Mouse (Mus musculus) left cerebral cortex, adult 8-10 months (tissue): ENCODE measurements at regions not wholly inside any gene's neighbourhood (a gene's known extent, or its start where the extent isn't known, plus 50 kb on each side); places are given as distances from the start of the nearest gene placed in this dataset.
A peak's percentile ranks its signal among the peaks of the same experiment; 100 is the strongest.

Source experiments
- DNase-seq, 2 experiments: peaks; one replicate each; pipeline ENCODE4 v3.0.0; 2022; ENCODE audit warnings: low spot score in 2 of 2

GRCm38 (mm10) chr16:87225595-87225994 is 128.4 kb upstream of the N6amt1 start:
- no peak for DNase-seq

GRCm38 (mm10) chr16:87225085-87225484 is 128.9 kb upstream of the N6amt1 start:
- DNase-seq: no peak

- no peak for DNase-seq
These were observed 130.0 kb upstream of the N6amt1 start for GRCm38 (mm10) chr16:87224024-87224423.

GRCm38 (mm10) chr16:87220611-87221010 is 133.4 kb upstream of the N6amt1 start:
- DNase-seq: no peak

DNA sequence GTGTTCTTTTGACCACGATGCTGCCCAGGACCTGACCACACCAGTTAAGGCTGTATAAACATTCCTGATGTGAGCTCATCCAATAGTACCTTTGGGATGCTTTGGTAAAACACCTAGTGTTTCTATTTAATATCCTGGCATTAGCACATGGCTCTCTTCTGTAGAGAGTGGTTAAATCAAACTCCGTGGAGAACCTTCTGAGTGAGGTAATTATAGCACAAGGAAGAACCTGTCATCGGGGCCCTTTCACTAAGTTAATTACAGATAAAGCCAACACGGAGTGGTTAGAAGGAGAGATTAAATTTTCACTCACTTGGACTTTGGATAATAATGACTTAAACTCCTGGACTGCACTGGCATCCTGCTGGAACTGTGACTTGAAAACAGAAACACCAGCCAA is 133.8 kb upstream of the N6amt1 start:
- DNase-seq: no peak

DNA sequence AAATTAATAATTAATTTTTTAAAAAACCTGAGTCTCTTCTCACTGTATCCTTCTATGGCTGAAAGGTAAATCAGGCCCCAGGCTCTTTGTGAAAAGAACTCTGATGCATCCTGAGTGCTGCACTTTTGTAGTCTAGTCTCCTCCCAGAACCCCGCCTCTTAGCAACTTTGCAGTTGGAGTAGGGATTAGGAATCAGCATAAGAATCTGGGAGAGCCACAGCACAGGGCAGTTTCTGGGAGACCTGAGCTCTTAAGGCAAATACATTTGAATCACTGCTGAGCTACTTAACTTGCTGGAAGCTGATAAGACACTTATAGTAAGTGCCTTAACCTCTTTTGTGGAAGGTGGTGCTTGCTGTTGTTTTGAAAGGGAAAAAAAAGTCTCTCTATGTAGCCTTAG is 146.1 kb upstream of the N6amt1 start:
- no peak for DNase-seq

- DNase-seq: no peak
These were observed 163.5 kb upstream of the N6amt1 start for GRCm38 (mm10) chr16:87190471-87190870.

- no peak for DNase-seq
These were observed 165.2 kb upstream of the N6amt1 start for GRCm38 (mm10) chr16:87188737-87189136.

DNA sequence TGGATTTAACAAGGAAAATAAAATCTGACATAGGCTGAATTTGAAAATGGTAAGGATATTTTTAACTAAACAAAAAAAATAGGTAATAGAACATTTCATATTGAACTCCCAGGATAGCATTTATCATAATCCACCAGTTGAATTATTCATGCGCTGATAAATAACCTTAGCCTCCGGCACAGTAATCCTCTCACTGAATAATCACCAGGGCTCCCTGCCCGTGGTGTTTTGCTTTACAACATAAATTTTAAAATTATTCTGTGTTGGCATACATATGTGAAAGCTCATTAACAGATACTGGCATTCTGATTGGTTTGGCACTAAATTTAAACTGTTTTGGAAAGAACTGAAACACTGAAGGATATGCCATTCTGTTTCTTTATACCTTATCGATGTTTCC is 181.6 kb upstream of the N6amt1 start:
- DNase-seq: no peak

DNA sequence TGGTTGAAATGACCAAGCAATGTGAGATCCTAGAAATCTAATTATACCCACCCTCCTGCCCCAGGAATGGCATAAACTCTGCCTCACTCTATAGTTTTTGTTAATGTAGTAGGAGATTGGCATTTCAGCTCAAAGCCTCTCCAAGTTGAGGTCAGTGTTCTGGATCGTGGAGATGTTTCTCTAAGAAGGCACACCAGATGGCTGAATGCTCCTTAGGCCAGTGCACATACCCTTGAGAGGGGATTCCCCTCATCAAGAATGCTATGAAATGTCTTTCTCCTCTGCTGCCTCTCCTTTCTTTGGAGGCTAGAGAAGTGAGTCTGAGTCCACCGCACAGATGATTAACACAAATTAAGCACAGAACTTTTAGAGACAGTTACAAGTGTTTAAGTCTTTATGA is 214.7 kb upstream of the N6amt1 start:
- no peak for DNase-seq

DNA sequence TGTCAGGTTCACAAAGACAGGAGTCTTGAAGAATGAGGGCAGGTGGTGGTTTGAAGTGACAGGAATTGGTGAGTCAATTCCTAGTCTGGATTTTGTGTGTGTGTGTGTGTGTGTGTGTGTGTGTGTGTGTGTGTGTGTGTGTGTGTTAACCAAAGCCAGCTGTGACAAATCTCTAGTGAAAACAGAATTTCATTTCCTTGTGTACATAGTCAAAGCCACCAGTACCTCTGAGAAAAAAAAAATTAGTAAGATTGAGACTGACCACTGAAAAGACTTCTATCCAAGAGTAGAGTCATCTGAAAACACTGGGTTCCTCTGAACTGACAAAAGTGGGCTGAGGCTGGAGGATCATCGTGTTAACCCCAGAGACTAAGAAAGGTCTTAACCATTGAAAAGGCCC is 217.5 kb upstream of the N6amt1 start:
- no peak for DNase-seq

DNA sequence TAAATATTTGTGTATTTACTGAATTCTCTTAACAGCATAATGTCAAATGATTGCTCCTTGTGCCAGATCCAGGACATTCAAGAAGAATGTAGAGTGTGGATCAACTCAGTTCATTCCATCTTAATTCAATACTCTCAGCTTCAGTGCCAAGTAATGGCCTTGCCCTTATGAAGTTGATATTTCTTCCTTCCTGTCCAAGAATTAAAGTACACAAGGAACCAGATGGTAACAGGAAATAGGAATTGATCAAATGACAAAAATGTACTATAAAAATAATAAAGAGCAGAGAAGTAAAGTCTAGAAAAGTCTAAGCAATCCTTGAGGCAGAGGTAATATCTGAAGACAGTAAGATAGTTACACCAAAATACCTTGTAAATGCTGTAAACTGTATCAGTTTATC is 219.5 kb upstream of the N6amt1 start:
- DNase-seq: no peak

- no peak for DNase-seq
These were observed 220.1 kb upstream of the N6amt1 start for GRCm38 (mm10) chr16:87133874-87134273.

DNA sequence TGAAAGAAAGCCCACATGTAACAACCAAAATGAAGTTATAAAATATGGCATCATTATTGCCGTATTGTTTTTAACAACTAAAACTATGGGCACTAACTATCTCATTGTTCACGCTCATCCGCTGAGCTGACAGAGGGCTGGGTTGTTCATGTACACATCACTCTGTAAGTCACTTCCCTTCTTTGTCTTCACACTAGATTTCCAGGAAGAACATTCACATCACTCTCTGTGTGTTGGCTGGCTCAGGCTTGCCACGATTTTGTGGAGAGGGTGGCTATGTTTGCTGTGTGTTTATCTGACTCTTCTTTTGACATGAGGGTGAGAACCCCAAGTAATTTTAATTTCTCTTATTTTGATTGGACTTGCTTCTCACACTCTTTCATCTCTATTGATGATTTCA is 221.9 kb upstream of the N6amt1 start:
- DNase-seq: no peak

GRCm38 (mm10) chr16:87130733-87131640 is 223.0 kb upstream of the N6amt1 start:
- DNase-seq: no peak

DNA sequence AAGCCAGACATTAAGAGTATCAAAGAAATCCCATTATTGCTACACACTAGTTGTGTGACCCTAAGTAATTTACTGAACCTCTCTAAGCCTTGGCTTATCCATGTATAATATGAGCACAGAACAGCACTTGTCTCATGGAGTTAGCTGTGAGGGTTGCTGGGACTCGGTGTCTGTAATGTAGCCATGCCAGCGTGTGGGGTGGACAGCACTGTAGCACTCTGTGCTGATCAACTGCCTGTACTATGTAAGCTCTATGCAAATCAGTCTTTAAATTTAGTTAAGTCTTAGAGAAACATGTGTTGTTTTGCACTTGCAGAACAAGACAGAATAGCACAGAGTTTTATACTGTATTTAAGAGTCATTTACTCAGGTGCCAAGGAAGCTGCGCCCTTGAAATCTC is 225.0 kb upstream of the N6amt1 start:
- DNase-seq: no peak

- peak; percentile 13 to 16 for DNase-seq
These were observed 225.8 kb upstream of the N6amt1 start for GRCm38 (mm10) chr16:87128230-87128629.

DNA sequence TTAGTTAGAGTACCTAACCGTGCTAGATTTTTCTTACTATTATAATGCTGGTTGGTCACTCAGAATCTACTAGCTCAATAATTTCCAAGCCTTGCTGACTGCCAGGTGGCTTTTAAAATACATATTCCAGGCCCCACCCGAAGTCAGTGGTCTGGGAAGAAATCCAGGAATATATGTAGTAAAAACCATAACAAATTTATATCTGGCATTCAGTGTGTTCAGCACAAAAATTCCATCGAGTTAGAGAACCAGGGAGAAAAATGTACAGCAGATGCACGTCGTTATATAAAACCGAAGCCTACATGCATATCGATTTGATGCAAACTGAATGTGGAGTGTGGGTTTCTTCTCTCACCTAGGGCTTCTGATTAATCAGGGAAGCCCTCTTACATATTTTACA is 229.5 kb upstream of the N6amt1 start:
- no peak for DNase-seq

DNA sequence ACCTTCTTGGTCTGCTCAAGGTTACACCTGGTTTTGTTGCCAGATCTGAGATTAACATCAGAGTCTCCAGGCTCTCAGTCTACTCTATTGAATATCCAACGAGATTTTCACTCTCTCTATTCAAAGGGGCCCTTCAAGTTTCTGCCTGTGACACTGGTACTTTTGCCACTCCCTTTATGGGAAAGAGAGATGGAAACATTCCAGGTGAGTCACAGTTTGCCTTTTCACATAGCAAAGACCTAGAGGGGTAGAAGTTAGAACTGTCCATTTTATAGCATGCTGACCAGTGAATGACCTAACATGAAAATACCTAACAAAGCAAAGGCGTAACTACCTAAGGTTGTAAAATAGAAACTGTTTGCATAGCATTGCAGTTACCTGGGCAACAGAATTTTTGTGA is 250.4 kb upstream of the N6amt1 start:
- no peak for DNase-seq

GRCm38 (mm10) chr16:87102057-87102456 is 251.9 kb upstream of the N6amt1 start:
- no peak for DNase-seq

- no peak for DNase-seq
These were observed 262.0 kb upstream of the N6amt1 start for GRCm38 (mm10) chr16:87092011-87092410.

DNA sequence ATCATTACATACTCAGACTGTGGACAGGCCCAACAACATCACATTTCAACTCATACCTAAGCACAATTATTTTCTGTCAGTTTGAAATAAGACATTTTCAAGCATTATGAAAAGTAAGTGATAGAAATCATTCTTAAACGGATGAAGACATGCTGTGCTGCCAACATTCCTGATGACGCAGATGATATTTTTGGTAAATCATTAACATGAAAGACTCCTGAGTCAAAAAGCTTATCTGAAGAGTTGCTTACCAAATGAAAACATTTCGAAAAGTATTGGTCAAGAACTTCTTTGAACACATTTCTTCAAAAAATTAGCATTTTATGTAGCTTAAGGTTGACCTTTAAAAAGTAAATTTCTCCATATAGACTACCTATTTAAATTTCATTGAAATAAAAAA is 264.7 kb upstream of the N6amt1 start:
- no peak for DNase-seq

GRCm38 (mm10) chr16:87083505-87083904 is 270.5 kb upstream of the N6amt1 start:
- DNase-seq: no peak

- DNase-seq: no peak
These were observed 276.6 kb upstream of the N6amt1 start for GRCm38 (mm10) chr16:87077385-87077784.
